Mouse (Mus musculus) forebrain, embryonic 13.5 days (tissue): ENCODE measurements around the gene Aste1. TPM values are rescaled to one million over a fixed set of nuclear protein-coding genes. Genes with fewer than 3 reads are reported as not detected.

Source experiments
- ATAC-seq: fragments of 200-750 bp; cut with Nextera tagmentation; 2 replicates; pipeline ENCODE4 v1.8.0; 2017
- H3K27ac ChIP-seq: fragments of 300-500 bp; sonication (generic); 2 replicates; pipeline ENCODE4 v1.5.1; 2015; ENCODE audit warnings: inconsistent platforms, mild to moderate bottlenecking, moderate library complexity
- H3K27me3 ChIP-seq: fragments of 300-500 bp; sonication (generic); 2 replicates; pipeline ENCODE4 v1.6.1; 2015; ENCODE audit warnings: mild to moderate bottlenecking, inconsistent platforms
- H3K36me3 ChIP-seq: fragments of 300-500 bp; sonication (generic); 2 replicates; pipeline ENCODE4 v1.6.1; 2015; ENCODE audit warnings: mild to moderate bottlenecking, inconsistent platforms; ENCODE audit not compliant: poor library complexity, severe bottlenecking
- H3K4me1 ChIP-seq: fragments of 300-500 bp; sonication (generic); 2 replicates; pipeline ENCODE4 v1.6.1; 2015; ENCODE audit warnings: inconsistent platforms
- H3K4me2 ChIP-seq: fragments of 300-500 bp; sonication (generic); 2 replicates; pipeline ENCODE4 v1.6.1; 2015; ENCODE audit warnings: inconsistent platforms, mild to moderate bottlenecking, moderate library complexity
- H3K4me3 ChIP-seq: fragments of 300-500 bp; sonication (generic); 2 replicates; pipeline ENCODE4 v1.5.1; 2015; ENCODE audit warnings: mild to moderate bottlenecking, inconsistent platforms
- H3K9ac ChIP-seq: fragments of 300-500 bp; sonication (generic); 2 replicates; pipeline ENCODE4 v1.6.1; 2015; ENCODE audit warnings: mild to moderate bottlenecking, inconsistent platforms
- H3K9me3 ChIP-seq: fragments of 300-500 bp; sonication (generic); replicated peaks from 2 replicates; pipeline ENCODE4 v1.6.1; 2016; ENCODE audit warnings: inconsistent platforms
- WGBS: fragments of 180-500 bp; shearing (Covaris S2); methylation state at CpG from one replicate; pipeline ENCODE4 v1.1.7; 2015; 5-methylcytosine and 5-hydroxymethylcytosine counted together
- polyA plus RNA-seq: library from polyadenylated mRNA; unstranded; fragments of >200 nt; fragmentation: Nextera tagmentation; extraction: Ambion mirVana; gene quantifications from 2 replicates; pipeline ENCODE4 v1.2.1, GENCODE M21; 2015

Gene Aste1
- 14.9 and 15.8 TPM in 2 replicates for polyA plus RNA-seq

DNA sequence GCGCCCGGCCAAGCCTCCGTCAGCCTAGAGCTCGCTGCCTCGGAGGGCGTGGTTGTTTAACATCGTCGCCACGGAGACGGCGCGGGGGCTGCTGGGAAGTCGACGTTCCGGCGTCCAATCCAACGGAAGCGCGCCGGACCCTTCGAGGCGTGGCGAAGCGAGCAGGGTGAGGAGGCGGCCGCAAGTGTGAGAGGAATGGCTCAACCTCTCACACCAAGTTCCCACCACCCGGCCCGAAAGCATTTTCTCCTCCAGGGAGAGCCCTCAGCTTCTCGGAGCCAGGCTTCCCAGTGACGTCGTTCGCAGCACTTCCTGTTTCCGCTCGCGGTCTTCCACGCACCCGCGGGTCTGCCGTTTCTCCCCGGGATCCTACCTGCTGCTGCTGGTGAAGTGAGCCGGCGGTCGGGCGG is at the start of gene Aste1, which contains the start of gene Nek11:
Gene Aste1, plus strand, starts transcription at position 175 of the 410 bp plus-strand sequence.
Gene Nek11, minus strand, starts transcription at position 307 of the 410 bp plus-strand sequence.
- Histone ChIP-seq H3K27me3 (0 out of 2 replicates have a peak, but pooled peaks cover 5% of the 10 kb centered on the region), H3K4me3 (peak within 1 kb of the TSS; percentile 76), H3K9ac (peak within 1 kb of the TSS; percentile 68), H3K4me2 (peak within 1 kb of the TSS; percentile 68), H3K27ac (peak within 1 kb of the TSS; percentile 86), H3K9me3 (no peaks in the 10 kb centered on the region), H3K4me1 (peaks cover 38% of the 10 kb centered on the region), H3K36me3 (peaks cover 18% of the 10 kb centered on the region)
- peak; percentile 98 for ATAC-seq
- WGBS, result 0% methylated on average over 44 of the region's 44 CpGs

DNA sequence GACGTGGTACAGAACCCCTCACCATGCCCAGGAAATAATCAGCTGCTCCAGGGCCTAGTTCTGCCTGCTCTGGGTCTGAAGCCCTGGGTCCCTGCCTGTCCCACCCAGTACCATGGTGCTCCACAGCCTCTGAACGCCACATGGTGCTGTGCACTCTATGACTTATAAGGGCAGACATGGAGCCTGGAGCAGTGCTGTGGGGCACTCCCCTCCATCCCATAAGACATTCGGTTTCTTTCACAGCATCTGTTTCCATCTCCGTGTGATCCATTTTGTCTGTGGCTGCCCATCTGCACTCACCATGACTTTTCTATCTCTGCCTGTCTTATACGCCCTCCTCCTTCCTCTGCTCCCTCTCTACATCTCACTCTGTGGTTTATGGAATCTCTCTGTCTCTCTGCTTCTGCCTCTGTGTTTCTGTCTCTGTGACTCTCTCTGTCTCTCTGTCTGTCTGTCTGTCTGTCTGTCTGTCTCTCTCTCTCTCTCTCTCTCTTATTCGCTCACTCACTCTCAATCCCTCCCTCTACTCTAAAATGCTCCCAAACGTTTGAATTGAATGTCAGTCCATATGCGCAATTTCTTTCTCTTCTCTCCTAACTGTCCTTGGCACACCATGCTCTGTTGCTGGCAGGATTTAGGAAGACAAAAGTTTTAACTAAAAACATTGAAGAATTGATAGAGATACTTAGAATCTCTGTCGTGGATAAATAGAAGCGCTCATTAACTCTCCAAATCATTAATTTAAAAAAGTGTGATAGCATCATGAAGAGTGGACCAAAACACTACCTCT is 46.8 kb upstream of the Aste1 start:
- H3K9ac ChIP-seq, result no peak overlapping the region
- H3K36me3 ChIP-seq, result no peaks in the 10 kb centered on the region
- H3K27me3 ChIP-seq, result no peaks in the 10 kb centered on the region
- peak overlapping the region; percentile 81 for H3K27ac ChIP-seq
- peaks cover 27% of the 10 kb centered on the region for H3K4me1 ChIP-seq
- ATAC-seq, result peak; percentile 60
- H3K4me2 ChIP-seq, result peak overlapping the region; percentile 1; the same call in 1 of the 2 replicates
- H3K9me3 ChIP-seq, result peaks cover 4% of the 10 kb centered on the region; the same call in 1 of the 2 replicates
- no peak overlapping the region for H3K4me3 ChIP-seq
- 55% methylated on average over 10 of the region's 10 CpGs for WGBS

DNA sequence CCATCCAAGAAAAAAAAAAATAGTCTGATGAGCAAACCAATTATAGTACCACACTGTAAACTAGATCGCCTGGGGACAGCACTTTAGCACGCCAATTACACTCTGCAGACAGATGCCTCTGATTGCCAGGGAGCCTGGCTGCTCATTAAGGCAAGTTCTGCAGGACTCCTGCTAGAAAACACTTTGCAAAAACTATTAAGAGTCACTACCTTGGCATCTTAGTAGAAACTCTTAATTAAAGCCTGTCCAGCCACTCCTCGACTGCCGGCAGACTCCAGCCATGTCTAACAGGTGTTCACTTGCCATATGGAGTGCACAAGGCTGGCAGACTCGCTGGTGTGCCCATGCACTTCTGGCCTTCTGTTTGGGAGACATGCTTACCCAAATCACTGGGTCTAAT is 46.2 kb upstream of the Aste1 start:
- WGBS, result 37% methylated on average over 5 of the region's 5 CpGs
- peak overlapping the region; percentile 59 for H3K27ac ChIP-seq
- H3K36me3 ChIP-seq, result no peaks in the 10 kb centered on the region
- H3K9me3 ChIP-seq, result no peaks in the 10 kb centered on the region
- H3K9ac ChIP-seq, result no peak overlapping the region
- no peaks in the 10 kb centered on the region for H3K27me3 ChIP-seq
- peaks cover 26% of the 10 kb centered on the region for H3K4me1 ChIP-seq
- no peak overlapping the region for H3K4me3 ChIP-seq
- ATAC-seq, result peak; percentile 96
- no peak overlapping the region for H3K4me2 ChIP-seq

DNA sequence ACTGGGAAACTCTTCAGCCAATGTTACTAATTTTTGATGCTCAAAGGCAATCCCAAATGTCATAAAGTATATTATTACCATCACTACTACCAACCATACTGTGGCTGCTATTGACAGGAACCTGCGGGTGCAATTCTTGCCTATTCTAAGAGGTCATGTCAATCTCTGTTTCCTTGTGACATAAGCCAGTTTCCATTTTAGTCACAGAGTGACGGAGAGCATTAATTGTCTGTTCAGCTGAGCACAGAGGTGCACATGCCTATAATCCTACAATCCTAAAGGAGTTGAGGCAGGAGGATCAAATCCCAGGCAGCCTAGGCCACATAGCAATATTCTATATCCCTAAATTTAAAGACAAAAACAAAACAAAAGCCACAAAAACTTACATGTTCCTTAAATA is 33.0 kb upstream of the Aste1 start:
- Histone ChIP-seq H3K9me3 (no peaks in the 10 kb centered on the region), H3K4me3 (no peak overlapping the region), H3K27ac (no peak overlapping the region), H3K9ac (no peak overlapping the region), H3K4me1 (peaks cover 4% of the 10 kb centered on the region), H3K27me3 (no peaks in the 10 kb centered on the region), H3K36me3 (no peaks in the 10 kb centered on the region), H3K4me2 (no peak overlapping the region)
- ATAC-seq, result no peak
- WGBS, result 72% methylated on average over 2 of the region's 2 CpGs

DNA sequence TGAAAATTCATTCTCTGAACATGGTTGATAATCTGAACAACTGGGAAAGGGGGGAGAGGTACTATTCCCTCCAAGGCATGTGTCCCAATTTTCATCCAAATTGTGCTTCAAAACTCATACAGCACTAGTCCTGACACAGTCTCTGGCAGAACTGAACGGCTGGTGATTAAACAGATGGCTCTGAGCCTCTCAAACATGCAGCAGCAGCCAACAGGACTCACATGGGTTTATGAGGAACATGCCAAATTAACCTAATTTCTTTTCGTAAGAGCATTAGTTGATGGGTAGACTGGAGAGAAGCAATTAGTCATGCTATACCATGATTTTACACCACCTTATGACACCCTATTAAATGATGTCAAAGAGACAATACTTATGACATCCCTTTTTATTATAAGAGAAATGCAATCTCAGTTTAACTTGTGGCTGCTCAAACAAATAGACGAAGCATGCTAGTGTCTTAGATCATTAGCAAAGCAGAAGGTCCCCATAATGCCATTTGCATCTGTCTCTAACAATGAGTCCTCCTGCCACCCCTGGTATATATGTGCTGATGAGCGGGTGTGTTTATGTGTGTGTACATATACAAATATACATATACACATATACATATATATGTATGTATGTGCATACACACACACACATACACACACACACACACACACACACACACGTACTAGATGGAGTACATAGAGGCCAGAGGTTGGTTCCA is 31.5 kb upstream of the Aste1 start:
- Histone ChIP-seq H3K4me3 (no peak overlapping the region), H3K27ac (no peak overlapping the region), H3K4me1 (peaks cover 4% of the 10 kb centered on the region), H3K36me3 (no peaks in the 10 kb centered on the region), H3K9me3 (no peaks in the 10 kb centered on the region), H3K27me3 (no peaks in the 10 kb centered on the region), H3K9ac (no peak overlapping the region), H3K4me2 (no peak overlapping the region)
- ATAC-seq, result peak; percentile 80; the same call in 1 of the 2 replicates
- 73% methylated on average over 5 of the region's 5 CpGs for WGBS

DNA sequence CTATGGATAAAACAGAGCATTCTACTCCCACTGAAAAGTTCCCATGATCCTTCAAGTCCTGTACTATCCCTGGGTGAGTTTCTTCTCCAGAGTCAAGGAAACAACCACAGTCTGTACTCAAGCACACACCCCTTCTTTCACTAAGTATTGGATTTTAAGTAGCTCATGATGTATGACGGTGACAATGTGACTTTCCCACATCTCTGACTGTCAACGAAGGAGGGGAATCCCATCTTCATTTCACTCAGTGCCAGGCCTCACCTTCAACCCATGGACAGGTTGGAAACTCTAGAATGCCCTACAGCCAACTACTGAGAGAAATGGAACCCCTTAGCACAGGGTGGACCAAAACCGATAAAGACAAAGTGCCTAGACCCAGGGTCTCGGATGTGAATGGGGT is 29.0 kb upstream of the Aste1 start:
- Histone ChIP-seq H3K27me3 (no peaks in the 10 kb centered on the region), H3K9me3 (no peaks in the 10 kb centered on the region), H3K4me1 (no peaks in the 10 kb centered on the region), H3K36me3 (no peaks in the 10 kb centered on the region), H3K9ac (no peak overlapping the region), H3K4me2 (no peak overlapping the region), H3K4me3 (no peak overlapping the region), H3K27ac (no peak overlapping the region)
- no peak for ATAC-seq
- 87% methylated on average over 4 of the region's 4 CpGs for WGBS

DNA sequence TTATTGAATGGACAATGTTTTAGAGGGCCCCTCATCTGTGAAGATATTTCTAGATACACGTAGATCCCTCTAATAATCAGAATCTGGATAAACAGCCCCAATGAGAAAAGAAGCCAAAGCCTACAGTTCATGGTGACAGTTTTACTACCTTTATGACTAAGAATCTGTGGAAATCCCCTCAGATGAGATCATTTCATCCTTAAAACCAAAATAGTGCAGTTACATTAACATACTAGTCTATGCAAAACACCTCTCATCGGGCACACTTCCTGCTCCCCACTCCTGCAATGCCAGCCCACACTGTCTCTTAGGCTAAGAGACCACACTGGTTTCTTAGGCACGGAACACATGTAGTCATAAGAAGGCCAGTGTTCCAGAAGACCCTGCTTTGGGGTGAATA is 26.6 kb upstream of the Aste1 start:
- no peak overlapping the region for H3K4me3 ChIP-seq
- H3K4me2 ChIP-seq, result no peak overlapping the region
- no peak overlapping the region for H3K9ac ChIP-seq
- 87% methylated on average over 3 of the region's 3 CpGs for WGBS
- H3K9me3 ChIP-seq, result no peaks in the 10 kb centered on the region
- H3K27ac ChIP-seq, result no peak overlapping the region
- no peaks in the 10 kb centered on the region for H3K36me3 ChIP-seq
- ATAC-seq, result no peak
- H3K4me1 ChIP-seq, result no peaks in the 10 kb centered on the region
- H3K27me3 ChIP-seq, result no peaks in the 10 kb centered on the region

DNA sequence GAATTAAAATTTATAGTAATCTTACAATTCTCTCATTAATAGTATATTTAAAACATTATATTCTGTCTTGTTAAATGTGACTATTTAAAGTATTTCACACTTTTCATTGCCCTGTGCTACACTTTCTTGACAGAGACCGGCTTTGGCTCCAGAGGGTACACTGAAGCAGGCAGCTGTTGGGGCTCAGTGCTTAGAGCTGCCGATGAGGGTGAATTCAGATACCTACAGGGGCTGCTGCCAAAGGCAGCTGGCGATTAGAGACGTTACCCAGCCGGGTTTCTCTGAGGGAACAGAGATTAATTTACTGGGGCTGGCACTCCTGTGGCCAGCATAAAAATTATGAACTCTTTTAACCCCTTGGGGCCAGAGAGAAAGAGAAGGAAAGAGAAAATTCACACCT is 20.8 kb upstream of the Aste1 start:
- H3K27ac ChIP-seq, result no peak overlapping the region
- WGBS, result 52% methylated on average over 5 of the region's 5 CpGs
- no peak overlapping the region for H3K4me2 ChIP-seq
- H3K9ac ChIP-seq, result no peak overlapping the region
- peaks cover 5% of the 10 kb centered on the region; the same call in 1 of the 2 replicates for H3K4me1 ChIP-seq
- no peak overlapping the region for H3K4me3 ChIP-seq
- no peaks in the 10 kb centered on the region for H3K9me3 ChIP-seq
- no peaks in the 10 kb centered on the region for H3K36me3 ChIP-seq
- ATAC-seq, result no peak
- H3K27me3 ChIP-seq, result no peaks in the 10 kb centered on the region

DNA sequence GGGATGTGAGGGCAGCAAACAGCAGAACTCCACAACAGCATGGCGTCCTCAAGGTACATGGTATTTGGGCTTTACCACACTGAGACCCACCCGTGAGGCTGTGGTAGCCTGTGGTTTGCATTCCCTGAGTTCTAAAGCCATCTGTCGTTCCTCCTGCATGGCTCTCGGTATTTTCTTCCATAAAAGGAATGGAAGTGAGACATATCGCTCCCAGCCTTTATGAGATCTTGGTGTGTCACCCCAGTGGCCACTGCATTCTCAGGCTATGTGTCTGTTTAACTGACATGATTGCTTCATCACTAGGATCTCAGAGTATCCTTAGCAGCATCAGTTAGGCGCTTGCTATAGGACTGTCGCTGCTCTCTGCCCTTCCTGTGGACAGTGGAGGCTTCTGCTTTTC is 18.8 kb upstream of the Aste1 start:
- no peaks in the 10 kb centered on the region for H3K27me3 ChIP-seq
- H3K9me3 ChIP-seq, result no peaks in the 10 kb centered on the region
- H3K4me3 ChIP-seq, result no peak overlapping the region
- WGBS, result 76% methylated on average over 7 of the region's 7 CpGs
- no peaks in the 10 kb centered on the region for H3K36me3 ChIP-seq
- no peak for ATAC-seq
- H3K27ac ChIP-seq, result no peak overlapping the region
- H3K9ac ChIP-seq, result no peak overlapping the region
- peaks cover 13% of the 10 kb centered on the region for H3K4me1 ChIP-seq
- no peak overlapping the region for H3K4me2 ChIP-seq

DNA sequence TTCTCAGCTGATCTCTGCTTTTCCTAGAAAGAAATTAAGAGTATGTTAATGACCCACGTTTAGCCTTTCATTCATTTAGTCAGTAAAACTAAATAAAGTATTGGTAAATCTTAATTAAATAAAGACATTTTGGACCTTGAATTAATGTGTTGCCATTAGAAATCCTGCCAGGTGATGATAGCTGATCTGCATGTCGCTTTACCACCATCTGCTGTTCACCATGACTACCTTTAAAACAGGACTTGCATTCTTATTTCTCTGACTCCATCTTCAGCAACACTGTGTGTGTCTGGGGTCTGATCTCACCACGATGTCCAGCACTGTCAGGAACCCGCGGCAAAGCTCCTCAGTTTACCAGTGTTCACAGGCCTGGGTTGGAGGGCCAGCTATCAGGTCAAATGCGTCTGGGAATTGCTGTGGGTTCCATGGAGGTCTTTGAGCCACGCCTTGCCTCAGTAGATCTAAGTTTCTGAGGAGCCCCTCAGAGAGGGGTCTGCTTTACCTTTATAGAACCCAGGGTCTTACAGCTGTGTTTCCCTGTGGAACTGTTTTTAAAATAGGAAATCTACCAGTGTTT is 18.1 kb upstream of the Aste1 start:
- Histone ChIP-seq H3K27me3 (no peaks in the 10 kb centered on the region), H3K4me2 (no peak overlapping the region), H3K36me3 (no peaks in the 10 kb centered on the region), H3K4me3 (no peak overlapping the region), H3K9ac (no peak overlapping the region), H3K27ac (no peak overlapping the region), H3K9me3 (no peaks in the 10 kb centered on the region), H3K4me1 (peaks cover 13% of the 10 kb centered on the region)
- WGBS, result 79% methylated on average over 7 of the region's 7 CpGs
- no peak for ATAC-seq

DNA sequence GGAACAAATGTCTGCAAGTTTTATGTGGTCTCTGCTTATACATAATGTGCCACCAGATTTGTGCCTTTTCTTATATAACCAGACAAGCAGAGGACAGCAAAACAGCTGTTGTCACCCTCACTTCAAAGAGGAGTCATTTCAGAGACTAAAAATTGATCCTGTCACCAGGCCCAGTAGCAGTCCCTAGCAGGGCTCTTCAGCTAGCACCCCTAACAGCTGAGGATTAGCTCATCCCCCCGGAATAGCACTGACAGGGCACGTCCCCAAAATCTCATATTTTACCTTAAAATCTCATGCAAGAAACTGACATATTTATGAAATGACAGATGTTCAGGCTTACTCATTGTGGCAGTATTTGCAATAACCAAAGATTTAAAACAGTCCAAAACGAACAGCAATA is 17.6 kb upstream of the Aste1 start:
- Histone ChIP-seq H3K36me3 (no peaks in the 10 kb centered on the region), H3K27ac (no peak overlapping the region), H3K9me3 (no peaks in the 10 kb centered on the region), H3K9ac (no peak overlapping the region), H3K27me3 (no peaks in the 10 kb centered on the region), H3K4me1 (peaks cover 13% of the 10 kb centered on the region), H3K4me2 (no peak overlapping the region), H3K4me3 (no peak overlapping the region)
- no peak for ATAC-seq
- WGBS, result 79% methylated on average over 3 of the region's 3 CpGs

DNA sequence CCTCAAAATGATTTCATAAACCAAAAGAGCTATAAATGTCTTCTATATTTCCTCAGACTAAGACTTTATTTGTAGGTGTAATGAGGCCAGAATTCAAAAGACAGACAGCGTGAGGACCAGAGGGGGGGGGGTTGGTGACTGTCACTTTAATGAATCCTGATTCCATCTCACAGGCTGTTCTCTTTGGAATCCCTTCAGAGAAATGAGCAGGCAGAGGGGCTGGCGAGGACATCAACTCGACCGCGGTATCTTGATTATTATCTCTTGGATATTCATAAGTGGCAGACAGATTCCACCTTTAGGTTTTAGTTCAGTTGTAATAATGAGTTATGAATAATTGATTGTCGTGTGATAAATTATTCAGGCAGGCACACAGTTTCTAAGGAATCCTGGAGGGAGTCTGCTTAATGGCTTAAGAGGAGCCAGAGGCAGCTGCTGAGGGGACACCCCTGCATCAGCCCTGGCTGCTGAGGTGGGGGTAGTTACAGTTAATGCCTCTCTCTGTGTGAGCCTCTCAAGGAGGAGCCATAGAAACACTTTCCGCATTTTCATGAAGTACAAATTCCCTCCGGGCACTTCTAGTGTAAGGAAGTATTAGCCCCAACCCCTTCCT is 15.6 kb upstream of the Aste1 start:
- no peaks in the 10 kb centered on the region for H3K9me3 ChIP-seq
- no peak overlapping the region for H3K9ac ChIP-seq
- H3K4me2 ChIP-seq, result no peak overlapping the region
- H3K27ac ChIP-seq, result no peak overlapping the region; the same call in 1 of the 2 replicates
- no peaks in the 10 kb centered on the region for H3K27me3 ChIP-seq
- no peaks in the 10 kb centered on the region for H3K36me3 ChIP-seq
- H3K4me3 ChIP-seq, result no peak overlapping the region
- peaks cover 13% of the 10 kb centered on the region for H3K4me1 ChIP-seq
- 50% methylated on average over 8 of the region's 8 CpGs for WGBS
- peak; percentile 69; the same call in 1 of the 2 replicates for ATAC-seq
